Mouse (Mus musculus) stomach, postnatal 0 days (tissue): ENCODE measurements around the gene Dync1i2.

Experiments
- CTCF ChIP-seq: IDR thresholded peaks from 2 replicates; pipeline ENCODE4 v1.5.1; 2016; ENCODE audit warnings: antibody characterized with exemption, low read depth, mild to moderate bottlenecking, moderate library complexity
- EP300 ChIP-seq: optimal IDR thresholded peaks from 2 replicates; pipeline ENCODE3; 2016; ENCODE audit warnings: antibody characterized with exemption

DNA sequence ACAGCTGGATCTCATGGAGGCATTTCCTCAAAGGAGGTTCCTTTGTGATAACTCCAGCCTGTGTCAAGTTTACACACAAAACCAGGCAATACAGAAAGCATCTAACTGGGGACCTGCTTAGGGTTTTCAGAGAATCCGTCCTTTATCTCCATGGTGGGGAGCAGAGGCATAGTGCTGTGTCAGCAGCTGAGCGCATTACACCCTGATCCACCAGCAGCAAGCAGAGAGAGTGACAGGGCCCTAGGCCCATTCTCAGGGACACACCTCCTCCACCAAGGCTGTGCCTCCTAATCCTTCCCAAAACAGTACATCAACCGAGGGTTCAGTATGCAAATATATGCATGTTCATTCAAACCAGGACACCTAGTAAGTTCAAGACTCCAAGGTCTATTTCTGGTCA lies 38.5 kb upstream of the Dync1i2 start:
- TF ChIP-seq CTCF (no peak), EP300 (no peak)
